Mouse (Mus musculus): ENCODE measurements at regions not wholly inside any gene's neighbourhood (a gene's known extent, or its start where the extent isn't known, plus 50 kb on each side); places are given as distances from the start of the nearest gene placed in this dataset.

DNA sequence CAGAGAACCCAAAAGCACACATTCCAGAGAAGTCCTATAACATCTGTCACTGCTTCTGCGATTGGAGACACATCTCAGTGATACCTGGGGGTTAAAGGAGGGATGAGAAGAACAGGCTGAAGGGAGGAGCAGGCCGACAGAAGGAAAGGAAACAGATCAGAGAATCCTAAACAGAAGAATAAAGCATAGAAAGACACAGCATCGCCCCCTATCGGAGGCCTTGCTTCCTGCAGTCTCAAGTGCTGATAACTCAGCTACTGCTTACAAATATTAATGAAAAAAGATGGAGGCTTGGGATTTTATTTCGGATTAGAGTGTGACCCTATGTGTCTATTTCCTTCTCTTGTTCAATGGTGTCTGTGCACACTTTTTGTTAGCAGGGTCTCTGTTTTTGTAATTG is 255.6 kb upstream of the Gm5148 start:
- ATAC-seq (ENCODE audit: insufficient number of reproducible peaks, insufficient read depth, low FRiP score, low read depth) = no peak
- peaks cover 6 to 10% of the 10 kb centered on the region in 2 experiments; a peak in 3 of 4 replicates for H3K4me1 ChIP-seq (ENCODE audit: control insufficient read depth in 2 of 2, insufficient read depth in 2 of 2, low read length in 2 of 2)
- 52% methylated on average over 5 of the region's 5 CpGs for WGBS
- no peak overlapping the region for H3K9ac ChIP-seq (ENCODE audit: low read length)
- no peak overlapping the region for H3K4me2 ChIP-seq (ENCODE audit: low read length)
- no peaks in the 10 kb centered on the region for H3K27me3 ChIP-seq (ENCODE audit: control insufficient read depth, insufficient read depth, low read length)
- H3K27ac ChIP-seq (replicated peaks in 1 of 2; ENCODE audit: control insufficient read depth in 1 of 2, insufficient read depth in 1 of 2, low read depth in 2 of 2, low read length in 2 of 2) = no peak overlapping the region
- no peak overlapping the region for H3K4me3 ChIP-seq (ENCODE audit: control insufficient read depth in 1 of 2, insufficient read depth in 1 of 2, low read depth in 1 of 2, low read length in 2 of 2)
- H3K36me3 ChIP-seq (ENCODE audit: control insufficient read depth, insufficient read depth, low read length) = no peaks in the 10 kb centered on the region
- no peaks in the 10 kb centered on the region for H3K9me3 ChIP-seq (ENCODE audit: control insufficient read depth, low read length)

GRCm38 (mm10) chr3:37978481-37978880 is 254.2 kb upstream of the Gm5148 start:
- no peak for ATAC-seq (ENCODE audit: insufficient number of reproducible peaks, insufficient read depth, low FRiP score, low read depth)
- 0 out of 2 replicates have a peak overlapping the region, but pooled peaks have one; percentile 27 for H3K4me2 ChIP-seq (ENCODE audit: low read length)

GRCm38 (mm10) chr3:37977453-37977852 is 253.2 kb upstream of the Gm5148 start:
- Histone ChIP-seq H3K36me3 (ENCODE audit: control insufficient read depth, insufficient read depth, low read length) (no peaks in the 10 kb centered on the region), H3K9ac (ENCODE audit: low read length) (no peak overlapping the region), H3K27me3 (ENCODE audit: control insufficient read depth, insufficient read depth, low read length) (no peaks in the 10 kb centered on the region), H3K27ac (replicated peaks in 1 of 2; ENCODE audit: control insufficient read depth in 1 of 2, insufficient read depth in 1 of 2, low read depth in 2 of 2, low read length in 2 of 2) (no peak overlapping the region), H3K9me3 (ENCODE audit: control insufficient read depth, low read length) (no peaks in the 10 kb centered on the region), H3K4me3 (ENCODE audit: control insufficient read depth in 1 of 2, insufficient read depth in 1 of 2, low read depth in 1 of 2, low read length in 2 of 2) (no peak overlapping the region), H3K4me1 (ENCODE audit: control insufficient read depth in 2 of 2, insufficient read depth in 2 of 2, low read length in 2 of 2) (peaks cover 6 to 10% of the 10 kb centered on the region in 2 experiments; a peak in 3 of 4 replicates), H3K4me2 (ENCODE audit: low read length) (no peak overlapping the region)
- ATAC-seq (ENCODE audit: insufficient number of reproducible peaks, insufficient read depth, low FRiP score, low read depth) = no peak
- WGBS = 62% methylated on average over 3 of the region's 3 CpGs

More at GRCm38 (mm10) chr3:37978481-37978880, 254.2 kb upstream of the Gm5148 start:
- H3K4me3 ChIP-seq (ENCODE audit: control insufficient read depth in 1 of 2, insufficient read depth in 1 of 2, low read depth in 1 of 2, low read length in 2 of 2) = no peak overlapping the region
- no peak overlapping the region for H3K9ac ChIP-seq (ENCODE audit: low read length)
- no peaks in the 10 kb centered on the region for H3K9me3 ChIP-seq (ENCODE audit: control insufficient read depth, low read length)
- no peaks in the 10 kb centered on the region for H3K36me3 ChIP-seq (ENCODE audit: control insufficient read depth, insufficient read depth, low read length)
- peaks cover 6 to 10% of the 10 kb centered on the region in 2 experiments; a peak in 3 of 4 replicates for H3K4me1 ChIP-seq (ENCODE audit: control insufficient read depth in 2 of 2, insufficient read depth in 2 of 2, low read length in 2 of 2)
- 22% methylated on average over 6 of the region's 6 CpGs for WGBS
- H3K27me3 ChIP-seq (ENCODE audit: control insufficient read depth, insufficient read depth, low read length) = no peaks in the 10 kb centered on the region
- no peak overlapping the region for H3K27ac ChIP-seq (replicated peaks in 1 of 2; ENCODE audit: control insufficient read depth in 1 of 2, insufficient read depth in 1 of 2, low read depth in 2 of 2, low read length in 2 of 2)

DNA sequence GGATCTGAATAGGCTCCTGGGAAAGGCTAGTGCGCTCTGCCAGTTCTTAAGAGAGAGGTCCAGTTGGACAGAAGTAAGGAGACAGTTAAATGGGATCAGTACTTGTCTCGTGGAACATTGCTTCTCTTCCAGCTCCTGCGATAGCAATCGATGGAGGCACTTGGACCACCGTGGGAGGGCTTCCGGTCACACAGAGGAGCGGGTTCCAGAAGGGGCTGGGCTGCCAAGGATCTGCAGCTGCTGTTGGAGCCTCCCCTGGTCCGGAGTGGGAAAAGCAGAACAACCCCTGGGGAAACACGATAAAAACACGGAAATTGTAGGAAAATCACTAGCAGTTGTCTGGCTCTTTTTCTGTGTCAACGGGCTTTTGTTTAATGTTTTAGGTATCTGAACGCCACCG is 252.3 kb upstream of the Gm5148 start:
- Histone ChIP-seq H3K27ac (replicated peaks in 1 of 2; ENCODE audit: control insufficient read depth in 1 of 2, insufficient read depth in 1 of 2, low read depth in 2 of 2, low read length in 2 of 2) (no peak overlapping the region), H3K27me3 (ENCODE audit: control insufficient read depth, insufficient read depth, low read length) (no peaks in the 10 kb centered on the region), H3K4me1 (ENCODE audit: control insufficient read depth in 2 of 2, insufficient read depth in 2 of 2, low read length in 2 of 2) (peaks cover 6 to 10% of the 10 kb centered on the region in 2 experiments; a peak in 3 of 4 replicates), H3K4me3 (ENCODE audit: control insufficient read depth in 1 of 2, insufficient read depth in 1 of 2, low read depth in 1 of 2, low read length in 2 of 2) (no peak overlapping the region), H3K9me3 (ENCODE audit: control insufficient read depth, low read length) (no peaks in the 10 kb centered on the region), H3K36me3 (ENCODE audit: control insufficient read depth, insufficient read depth, low read length) (no peaks in the 10 kb centered on the region), H3K9ac (ENCODE audit: low read length) (no peak overlapping the region), H3K4me2 (ENCODE audit: low read length) (peak overlapping the region; percentile 39)
- peak; percentile 61 for ATAC-seq (ENCODE audit: insufficient number of reproducible peaks, insufficient read depth, low FRiP score, low read depth)
- 35% methylated on average over 13 of the region's 13 CpGs for WGBS

DNA sequence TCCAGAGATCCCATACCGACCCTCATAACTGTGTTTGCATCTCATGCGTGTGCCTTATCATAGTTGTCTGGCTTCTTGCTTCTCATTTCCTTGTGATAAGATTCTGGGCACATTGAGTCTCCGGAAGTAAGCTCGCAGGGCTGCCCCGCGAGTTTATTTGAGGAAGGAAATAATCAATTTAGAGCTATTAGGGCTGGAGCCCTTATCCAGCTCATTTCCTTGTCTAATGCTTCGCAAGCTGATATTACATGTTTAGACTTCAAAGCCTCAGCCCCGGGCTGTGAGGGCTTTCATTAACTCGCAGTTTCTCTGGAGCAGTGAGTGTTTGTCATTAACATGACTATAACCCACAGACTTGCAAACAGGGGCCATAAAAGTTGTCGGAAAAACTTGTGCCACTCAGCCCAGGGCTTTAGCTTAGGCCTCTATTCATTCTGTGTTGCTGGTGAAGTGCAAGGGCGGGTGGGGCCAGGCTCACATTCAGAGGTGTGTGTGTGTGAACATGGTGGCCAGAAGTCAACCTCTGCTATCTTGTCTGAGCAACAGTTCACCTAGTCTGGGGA is 251.0 kb upstream of the Gm5148 start:
- Histone ChIP-seq H3K9me3 (ENCODE audit: control insufficient read depth, low read length) (no peaks in the 10 kb centered on the region), H3K4me3 (ENCODE audit: control insufficient read depth in 1 of 2, insufficient read depth in 1 of 2, low read depth in 1 of 2, low read length in 2 of 2) (no peak overlapping the region), H3K4me2 (ENCODE audit: low read length) (no peak overlapping the region), H3K27ac (replicated peaks in 1 of 2; ENCODE audit: control insufficient read depth in 1 of 2, insufficient read depth in 1 of 2, low read depth in 2 of 2, low read length in 2 of 2) (no peak overlapping the region), H3K9ac (ENCODE audit: low read length) (no peak overlapping the region), H3K27me3 (ENCODE audit: control insufficient read depth, insufficient read depth, low read length) (no peaks in the 10 kb centered on the region), H3K36me3 (ENCODE audit: control insufficient read depth, insufficient read depth, low read length) (no peaks in the 10 kb centered on the region), H3K4me1 (ENCODE audit: control insufficient read depth in 2 of 2, insufficient read depth in 2 of 2, low read length in 2 of 2) (peaks cover 6 to 10% of the 10 kb centered on the region in 2 experiments; a peak in 3 of 4 replicates)
- no peak for ATAC-seq (ENCODE audit: insufficient number of reproducible peaks, insufficient read depth, low FRiP score, low read depth)
- 45% methylated on average over 11 of the region's 11 CpGs for WGBS

GRCm38 (mm10) chr3:37972931-37973330 is 248.6 kb upstream of the Gm5148 start:
- H3K9me3 ChIP-seq (ENCODE audit: control insufficient read depth, low read length) = no peaks in the 10 kb centered on the region
- H3K4me2 ChIP-seq (ENCODE audit: low read length) = no peak overlapping the region
- H3K4me1 ChIP-seq (ENCODE audit: control insufficient read depth in 2 of 2, insufficient read depth in 2 of 2, low read length in 2 of 2) = peaks cover 2 to 4% of the 10 kb centered on the region in 2 experiments; a peak in 2 of 4 replicates
- H3K36me3 ChIP-seq (ENCODE audit: control insufficient read depth, insufficient read depth, low read length) = no peaks in the 10 kb centered on the region
- WGBS = 58% methylated on average over 3 of the region's 3 CpGs
- no peak overlapping the region for H3K27ac ChIP-seq (replicated peaks in 1 of 2; ENCODE audit: control insufficient read depth in 1 of 2, insufficient read depth in 1 of 2, low read depth in 2 of 2, low read length in 2 of 2)
- H3K9ac ChIP-seq (ENCODE audit: low read length) = no peak overlapping the region
- no peak for ATAC-seq (ENCODE audit: insufficient number of reproducible peaks, insufficient read depth, low FRiP score, low read depth)
- no peaks in the 10 kb centered on the region for H3K27me3 ChIP-seq (ENCODE audit: control insufficient read depth, insufficient read depth, low read length)
- H3K4me3 ChIP-seq (ENCODE audit: control insufficient read depth in 1 of 2, insufficient read depth in 1 of 2, low read depth in 1 of 2, low read length in 2 of 2) = no peak overlapping the region

- Histone ChIP-seq H3K27me3 (ENCODE audit: control insufficient read depth, insufficient read depth, low read length) (no peaks in the 10 kb centered on the region), H3K4me1 (ENCODE audit: control insufficient read depth in 2 of 2, insufficient read depth in 2 of 2, low read length in 2 of 2) (peaks cover 2% of the 10 kb centered on the region in 2 experiments; a peak in 2 of 4 replicates), H3K27ac (replicated peaks in 1 of 2; ENCODE audit: control insufficient read depth in 1 of 2, insufficient read depth in 1 of 2, low read depth in 2 of 2, low read length in 2 of 2) (no peak overlapping the region), H3K9me3 (ENCODE audit: control insufficient read depth, low read length) (no peaks in the 10 kb centered on the region), H3K9ac (ENCODE audit: low read length) (no peak overlapping the region), H3K36me3 (ENCODE audit: control insufficient read depth, insufficient read depth, low read length) (no peaks in the 10 kb centered on the region), H3K4me2 (ENCODE audit: low read length) (no peak overlapping the region), H3K4me3 (ENCODE audit: control insufficient read depth in 1 of 2, insufficient read depth in 1 of 2, low read depth in 1 of 2, low read length in 2 of 2) (no peak overlapping the region)
- ATAC-seq (ENCODE audit: insufficient number of reproducible peaks, insufficient read depth, low FRiP score, low read depth) = no peak
- WGBS = 64% methylated on average over 2 of the region's 2 CpGs
These were observed 246.9 kb upstream of the Gm5148 start for GRCm38 (mm10) chr3:37971240-37971639.

DNA sequence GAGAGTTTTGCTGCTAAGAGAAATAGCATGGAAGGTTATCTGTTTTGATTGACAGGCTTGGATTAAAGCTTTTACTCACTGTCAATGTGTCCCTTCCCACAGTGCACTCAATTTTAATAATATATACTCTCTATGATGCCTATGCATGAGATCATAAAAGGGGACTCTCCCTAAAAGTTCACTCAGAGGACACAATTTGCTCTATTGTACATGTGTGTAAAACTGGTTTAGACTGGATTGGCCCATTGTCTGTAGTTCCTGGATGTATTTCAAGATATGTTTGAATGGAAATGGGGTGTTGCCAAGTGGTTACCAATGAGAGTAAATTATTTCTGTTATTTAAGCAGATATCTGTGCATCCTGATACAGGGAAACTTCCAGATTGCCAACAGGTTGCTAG is 244.4 kb upstream of the Gm5148 start:
- no peak for ATAC-seq (ENCODE audit: insufficient number of reproducible peaks, insufficient read depth, low FRiP score, low read depth)
- no peak overlapping the region for H3K27ac ChIP-seq (replicated peaks in 1 of 2; ENCODE audit: control insufficient read depth in 1 of 2, insufficient read depth in 1 of 2, low read depth in 2 of 2, low read length in 2 of 2)
- H3K27me3 ChIP-seq (ENCODE audit: control insufficient read depth, insufficient read depth, low read length) = no peaks in the 10 kb centered on the region

More for the DNA sequence above, 244.4 kb upstream of the Gm5148 start:
- H3K4me1 ChIP-seq (ENCODE audit: control insufficient read depth in 2 of 2, insufficient read depth in 2 of 2, low read length in 2 of 2) = no peaks in the 10 kb centered on the region
- H3K36me3 ChIP-seq (ENCODE audit: control insufficient read depth, insufficient read depth, low read length) = no peaks in the 10 kb centered on the region
- no peak overlapping the region for H3K4me2 ChIP-seq (ENCODE audit: low read length)
- no peak overlapping the region for H3K9ac ChIP-seq (ENCODE audit: low read length)
- H3K4me3 ChIP-seq (ENCODE audit: control insufficient read depth in 1 of 2, insufficient read depth in 1 of 2, low read depth in 1 of 2, low read length in 2 of 2) = no peak overlapping the region
- H3K9me3 ChIP-seq (ENCODE audit: control insufficient read depth, low read length) = no peaks in the 10 kb centered on the region

Data from heart, embryonic 14.5 days (tissue).